Mouse (Mus musculus): ENCODE data around the gene Coch. TPM values are rescaled to one million over a fixed set of nuclear protein-coding genes. Genes with fewer than 3 reads are reported as not detected.
"Not testable (repeated sequence)": the region's sequence is repeated elsewhere in the genome, so short reads cannot be mapped to it uniquely, and the experiment has no call there.

The Coch gene
- 11.9 and 12.0 TPM in 2 replicates for polyA plus RNA-seq (2016; fragmentation: Nextera tagmentation; extraction: Ambion mirVana)

- H3K27ac ChIP-seq = no peak within 1 kb of the TSS
- H3K9me3 ChIP-seq (replicated peaks) = no peaks in the 10 kb centered on the region
- peak within 1 kb of the TSS; percentile 67 for H3K4me3 ChIP-seq
- H3K4me2 ChIP-seq (replicated peaks) = peak within 1 kb of the TSS; percentile 90
- ATAC-seq (ENCODE audit: low FRiP score) = peak; percentile 90
- H3K36me3 ChIP-seq = no peaks in the 10 kb centered on the region
- WGBS = under 1% methylated on average over 74 of the region's 79 CpGs
- H3K9ac ChIP-seq = peak within 1 kb of the TSS; percentile 68
- H3K4me1 ChIP-seq = peaks cover 15% of the 10 kb centered on the region
- peaks cover 51% of the 10 kb centered on the region for H3K27me3 ChIP-seq
Measured at GRCm38 (mm10) chr12:51593229-51594029, at the start of gene Coch. Coch (plus strand) TSS chr12:51593341.

- WGBS = 78% methylated on average over 9 of the region's 9 CpGs
- H3K27me3 ChIP-seq = no peaks in the 10 kb centered on the region
- no peak overlapping the region for H3K27ac ChIP-seq
- ATAC-seq (ENCODE audit: low FRiP score) = no peak
- H3K9me3 ChIP-seq (replicated peaks) = no peaks in the 10 kb centered on the region
- no peak overlapping the region for H3K4me2 ChIP-seq (replicated peaks)
- no peak overlapping the region for H3K4me3 ChIP-seq
- no peaks in the 10 kb centered on the region for H3K36me3 ChIP-seq
- no peaks in the 10 kb centered on the region for H3K4me1 ChIP-seq
- no peak overlapping the region for H3K9ac ChIP-seq
Measured at GRCm38 (mm10) chr12:51543402-51543960, 49.7 kb upstream of the Coch start.

GRCm38 (mm10) chr12:51555041-51555440 is 38.1 kb upstream of the Coch start:
- H3K36me3 ChIP-seq = no peaks in the 10 kb centered on the region
- no peak overlapping the region for H3K27ac ChIP-seq
- H3K9me3 ChIP-seq (replicated peaks) = no peaks in the 10 kb centered on the region
- no peaks in the 10 kb centered on the region for H3K4me1 ChIP-seq
- H3K9ac ChIP-seq = no peak overlapping the region
- H3K27me3 ChIP-seq = no peaks in the 10 kb centered on the region
- 77% methylated on average over 1 of the region's 1 CpGs for WGBS
- ATAC-seq (ENCODE audit: low FRiP score) = no peak
- H3K4me2 ChIP-seq (replicated peaks) = no peak overlapping the region
- no peak overlapping the region for H3K4me3 ChIP-seq

- Histone ChIP-seq H3K27me3 (no peaks in the 10 kb centered on the region), H3K4me3 (no peak overlapping the region), H3K4me1 (no peaks in the 10 kb centered on the region), H3K9ac (no peak overlapping the region), H3K4me2 (replicated peaks) (no peak overlapping the region), H3K27ac (no peak overlapping the region), H3K9me3 (replicated peaks) (peaks cover 12% of the 10 kb centered on the region), H3K36me3 (no peaks in the 10 kb centered on the region)
- ATAC-seq (ENCODE audit: low FRiP score) = no peak
- WGBS = 75% methylated on average over 9 of the region's 9 CpGs
Measured at GRCm38 (mm10) chr12:51561416-51561815, 31.7 kb upstream of the Coch start.

GRCm38 (mm10) chr12:51567225-51567624 is 25.9 kb upstream of the Coch start:
- no peak overlapping the region for H3K4me3 ChIP-seq
- no peak overlapping the region for H3K27ac ChIP-seq
- H3K27me3 ChIP-seq = no peaks in the 10 kb centered on the region
- no peaks in the 10 kb centered on the region for H3K4me1 ChIP-seq
- H3K9ac ChIP-seq = no peak overlapping the region
- ATAC-seq (ENCODE audit: low FRiP score) = no peak
- 70% methylated on average over 7 of the region's 7 CpGs for WGBS
- H3K4me2 ChIP-seq (replicated peaks) = no peak overlapping the region
- peaks cover 13% of the 10 kb centered on the region for H3K9me3 ChIP-seq (replicated peaks)
- no peaks in the 10 kb centered on the region for H3K36me3 ChIP-seq

GRCm38 (mm10) chr12:51569472-51569871 is 23.7 kb upstream of the Coch start:
- no peak overlapping the region for H3K4me2 ChIP-seq (replicated peaks)
- no peak overlapping the region for H3K9ac ChIP-seq
- H3K27ac ChIP-seq = no peak overlapping the region
- no peak for ATAC-seq (ENCODE audit: low FRiP score)
- H3K27me3 ChIP-seq = no peaks in the 10 kb centered on the region
- 90% methylated on average over 8 of the region's 8 CpGs for WGBS
- H3K4me1 ChIP-seq = no peaks in the 10 kb centered on the region
- H3K36me3 ChIP-seq = no peaks in the 10 kb centered on the region
- no peak overlapping the region for H3K4me3 ChIP-seq
- H3K9me3 ChIP-seq (replicated peaks) = peaks cover 10% of the 10 kb centered on the region

GRCm38 (mm10) chr12:51569944-51570343 is 23.2 kb upstream of the Coch start:
- no peaks in the 10 kb centered on the region for H3K4me1 ChIP-seq
- H3K4me3 ChIP-seq = no peak overlapping the region
- whole genome bisulfite sequencing = 61% methylated on average over 7 of the region's 7 CpGs
- no peaks in the 10 kb centered on the region for H3K27me3 ChIP-seq
- no peak overlapping the region for H3K9ac ChIP-seq
- H3K9me3 ChIP-seq (replicated peaks) = peaks cover 10% of the 10 kb centered on the region
- no peak for ATAC-seq (ENCODE audit: low FRiP score)
- no peaks in the 10 kb centered on the region for H3K36me3 ChIP-seq
- no peak overlapping the region for H3K27ac ChIP-seq
- no peak overlapping the region for H3K4me2 ChIP-seq (replicated peaks)

GRCm38 (mm10) chr12:51572651-51573050 is 20.5 kb upstream of the Coch start:
- 84% methylated on average over 4 of the region's 4 CpGs for WGBS
- no peak overlapping the region for H3K27ac ChIP-seq
- no peaks in the 10 kb centered on the region for H3K36me3 ChIP-seq
- H3K4me2 ChIP-seq (replicated peaks) = no peak overlapping the region
- no peaks in the 10 kb centered on the region for H3K9me3 ChIP-seq (replicated peaks)
- no peaks in the 10 kb centered on the region for H3K4me1 ChIP-seq
- H3K4me3 ChIP-seq = no peak overlapping the region
- no peak overlapping the region for H3K9ac ChIP-seq
- H3K27me3 ChIP-seq = no peaks in the 10 kb centered on the region
- ATAC-seq (ENCODE audit: low FRiP score) = no peak

GRCm38 (mm10) chr12:51577816-51578215 is 15.3 kb upstream of the Coch start:
- H3K4me1 ChIP-seq; H3K27ac ChIP-seq; H3K9me3 ChIP-seq (replicated peaks); H3K9ac ChIP-seq; H3K36me3 ChIP-seq; H3K4me2 ChIP-seq (replicated peaks); H3K4me3 ChIP-seq; H3K27me3 ChIP-seq; ATAC-seq (ENCODE audit: low FRiP score): not testable (repeated sequence)
- 90% methylated on average over 2 of the region's 2 CpGs for WGBS

- Histone ChIP-seq H3K4me2 (replicated peaks) (no peak overlapping the region), H3K9me3 (replicated peaks) (peaks cover 4% of the 10 kb centered on the region; the same call in 1 of the 2 replicates), H3K4me3 (no peak overlapping the region), H3K36me3 (no peaks in the 10 kb centered on the region), H3K27ac (no peak overlapping the region), H3K4me1 (peaks cover 14% of the 10 kb centered on the region), H3K9ac (no peak overlapping the region), H3K27me3 (peaks cover 28% of the 10 kb centered on the region)
- ATAC-seq (ENCODE audit: low FRiP score) = no peak
- 88% methylated on average over 5 of the region's 5 CpGs for WGBS
Measured at GRCm38 (mm10) chr12:51589263-51589662, 3.9 kb upstream of the Coch start.

- H3K27ac ChIP-seq = no peak overlapping the region
- H3K4me1 ChIP-seq = peaks cover 15% of the 10 kb centered on the region
- ATAC-seq (ENCODE audit: low FRiP score) = no peak
- no peak overlapping the region for H3K4me3 ChIP-seq
- H3K36me3 ChIP-seq = no peaks in the 10 kb centered on the region
- peaks cover 51% of the 10 kb centered on the region for H3K27me3 ChIP-seq
- 72% methylated on average over 8 of the region's 8 CpGs for WGBS
- H3K9me3 ChIP-seq (replicated peaks) = no peaks in the 10 kb centered on the region
- no peak overlapping the region for H3K9ac ChIP-seq
- H3K4me2 ChIP-seq (replicated peaks) = no peak overlapping the region
Measured at GRCm38 (mm10) chr12:51591921-51592320, 1.2 kb upstream of the Coch start.

- 0% methylated on average over 19 of the region's 21 CpGs for WGBS
- no peak overlapping the region for H3K27ac ChIP-seq
- H3K36me3 ChIP-seq = no peaks in the 10 kb centered on the region
- H3K9ac ChIP-seq = peak overlapping the region; percentile 68
- H3K4me1 ChIP-seq = peaks cover 15% of the 10 kb centered on the region
- peaks cover 51% of the 10 kb centered on the region for H3K27me3 ChIP-seq
- peak overlapping the region; percentile 67 for H3K4me3 ChIP-seq
- H3K4me2 ChIP-seq (replicated peaks) = peak overlapping the region; percentile 90
- H3K9me3 ChIP-seq (replicated peaks) = no peaks in the 10 kb centered on the region
- peak; percentile 64 for ATAC-seq (ENCODE audit: low FRiP score)
Measured at GRCm38 (mm10) chr12:51592888-51593228, 283 bp upstream of the Coch start.

- Histone ChIP-seq H3K9me3 (replicated peaks) (no peaks in the 10 kb centered on the region), H3K9ac (peak overlapping the region; percentile 68), H3K4me2 (replicated peaks) (peak overlapping the region; percentile 90), H3K36me3 (no peaks in the 10 kb centered on the region), H3K27ac (no peak overlapping the region), H3K4me1 (peaks cover 15% of the 10 kb centered on the region), H3K27me3 (peaks cover 51% of the 10 kb centered on the region), H3K4me3 (peak overlapping the region; percentile 67)
- peak; percentile 12; the same call in 1 of the 2 replicates for ATAC-seq (ENCODE audit: low FRiP score)
- 2% methylated on average over 18 of the region's 18 CpGs for WGBS
Measured at GRCm38 (mm10) chr12:51594030-51594470, 909 bp downstream of the Coch start.
